Mouse (Mus musculus): ENCODE measurements around the gene A530064D06Rik.
A peak's percentile ranks its signal among the peaks of the same experiment; 100 is the strongest.
"Not testable (repeated sequence)": the region's sequence is repeated elsewhere in the genome, so short reads cannot be mapped to it uniquely, and the experiment has no call there.

A530064D06Rik gene

DNA sequence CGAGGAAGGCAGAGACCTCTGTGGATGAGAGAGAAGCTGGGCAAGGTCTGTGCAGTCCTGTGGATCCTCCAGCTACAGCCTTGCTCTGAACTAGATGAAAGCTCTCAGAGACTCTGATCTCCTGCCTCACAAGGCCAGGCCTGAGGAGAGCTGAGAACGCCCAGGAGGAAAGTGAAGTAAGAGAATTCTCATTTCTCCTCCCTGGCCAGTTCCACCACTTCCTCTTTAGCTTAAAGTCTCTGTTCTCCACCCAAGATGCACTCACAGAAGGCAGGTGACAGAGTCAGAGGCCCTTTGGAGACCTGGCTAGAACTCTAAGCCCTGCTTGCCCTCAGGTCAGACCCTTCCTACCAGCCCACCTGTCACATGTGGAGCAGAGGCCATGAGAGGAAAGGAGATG, at the start of gene A530064D06Rik:
Gene A530064D06Rik (minus strand): TSS at position 173 of the 400 bp plus-strand sequence.
- not testable (repeated sequence) for DNase-seq (ENCODE audit: low spot score)

GRCm38 (mm10) chr17:48215429-48215828, 48.4 kb upstream of the A530064D06Rik start:
- no peak for DNase-seq (ENCODE audit: low spot score)

DNA sequence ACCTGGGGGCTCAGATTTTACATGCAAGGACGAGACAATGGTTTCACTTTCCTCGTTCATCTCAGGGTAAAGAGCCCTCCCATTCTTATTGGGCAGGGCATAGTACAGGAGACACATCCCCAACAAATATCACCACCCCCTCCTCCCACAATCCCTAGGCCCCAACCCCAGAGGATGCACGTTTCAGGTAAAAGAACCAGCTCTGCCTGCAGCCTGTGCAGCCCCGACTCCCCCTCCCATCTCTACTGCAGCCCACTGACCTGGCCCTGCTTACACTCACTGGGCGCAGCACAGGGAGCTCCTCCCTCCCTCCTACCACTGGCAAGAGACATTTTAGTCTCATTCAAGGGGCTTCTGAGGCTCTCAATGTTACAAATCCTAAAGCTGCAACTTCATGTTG, 46.4 kb upstream of the A530064D06Rik start:
- DNase-seq (ENCODE audit: low spot score) = no peak

DNA sequence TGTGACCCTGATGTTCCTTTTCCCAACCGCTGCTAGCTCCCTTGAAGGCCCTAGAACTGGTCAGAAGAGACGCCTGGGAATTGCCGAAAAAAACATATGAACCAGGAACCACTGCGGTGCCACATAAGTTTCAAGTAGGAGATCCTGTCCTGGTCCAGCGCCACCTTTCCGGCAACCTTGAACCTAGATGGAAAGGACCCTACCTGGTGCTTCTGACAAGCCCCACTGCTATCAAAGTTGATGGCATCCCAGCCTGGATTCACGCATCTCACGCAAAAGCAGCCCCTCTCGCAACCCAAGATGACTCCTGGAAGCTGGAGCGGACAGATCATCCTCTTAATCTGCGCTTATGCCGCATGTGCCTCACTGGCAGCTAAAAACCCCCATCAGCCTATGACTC, 45.5 kb upstream of the A530064D06Rik start:
- DNase-seq (ENCODE audit: low spot score) = no peak

- DNase-seq (ENCODE audit: low spot score) = no peak
Observed at GRCm38 (mm10) chr17:48203086-48203485, 36.0 kb upstream of the A530064D06Rik start.

- no peak for DNase-seq (ENCODE audit: low spot score)
Observed at GRCm38 (mm10) chr17:48192366-48192765, 25.3 kb upstream of the A530064D06Rik start.

DNA sequence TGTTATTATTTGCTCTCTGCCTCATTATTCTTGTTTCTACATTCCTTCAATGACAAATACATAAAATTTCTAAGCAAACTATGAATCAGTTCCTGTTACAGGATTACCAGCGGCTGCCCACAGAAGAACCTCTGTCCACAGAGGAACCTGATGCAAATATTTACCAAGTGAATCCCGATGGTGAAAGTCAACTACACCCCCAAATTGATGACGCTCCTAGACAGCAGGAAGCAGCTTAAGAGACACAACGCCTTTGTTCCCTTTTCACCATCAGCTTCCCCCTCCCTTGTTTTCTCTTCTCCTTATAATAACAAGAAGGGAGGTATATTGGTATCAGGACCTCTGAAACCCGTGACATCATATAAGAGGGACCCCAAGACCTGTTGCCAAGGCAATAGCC, 18.2 kb upstream of the A530064D06Rik start:
- DNase-seq (ENCODE audit: low spot score) = no peak

- no peak for DNase-seq (ENCODE audit: low spot score)
Observed at GRCm38 (mm10) chr17:48157382-48158076, 9.5 kb downstream of the A530064D06Rik start.

GRCm38 (mm10) chr17:48146120-48146519, 21.0 kb downstream of the A530064D06Rik start, which contains the start of gene 9830107B12Rik:
Gene 9830107B12Rik (minus strand): TSS chr17:48146268.
- DNase-seq (ENCODE audit: low spot score) = no peak

DNA sequence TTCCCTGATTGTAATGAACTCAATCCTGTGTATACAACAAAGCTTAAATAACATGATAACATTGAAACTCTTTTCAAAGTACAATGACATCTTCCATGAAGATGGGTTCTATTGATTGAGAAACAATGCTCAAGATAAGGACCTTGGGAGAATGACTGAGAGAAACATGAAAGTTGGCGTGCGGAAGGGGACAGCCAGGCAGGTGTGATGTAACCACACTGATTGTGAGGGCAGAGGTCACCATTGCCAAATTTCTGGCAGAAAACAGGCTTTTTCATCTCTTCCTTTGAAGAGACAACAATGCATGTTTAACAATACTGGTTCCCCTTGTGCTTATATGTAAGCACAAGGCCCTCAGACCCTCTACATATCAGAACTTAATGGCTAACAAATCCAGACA, 34.3 kb downstream of the A530064D06Rik start:
- no peak for DNase-seq (ENCODE audit: low spot score)

GRCm38 (mm10) chr17:48120456-48120855, 46.6 kb downstream of the A530064D06Rik start:
- DNase-seq (ENCODE audit: low spot score) = no peak

DNA sequence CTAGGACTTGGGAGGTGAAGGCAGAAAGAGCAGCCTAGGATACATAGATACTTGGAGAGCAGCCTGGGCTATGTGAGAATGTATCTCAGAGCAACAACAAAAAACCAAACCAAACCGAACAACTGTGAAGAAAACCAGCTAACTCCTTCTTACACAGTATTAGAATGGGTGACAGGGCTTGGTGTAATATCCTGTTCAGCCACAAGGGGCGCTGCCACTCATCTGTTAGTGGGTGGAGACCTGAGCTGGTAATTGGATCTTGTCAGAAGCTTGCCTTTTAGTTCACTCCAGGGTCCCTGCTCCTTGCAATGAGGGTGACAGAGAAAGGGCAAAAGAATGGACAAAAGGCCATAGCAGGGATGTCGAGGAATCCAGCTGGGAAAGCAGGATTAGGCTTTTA, 47.4 kb downstream of the A530064D06Rik start:
- peak; percentile 31 for DNase-seq (ENCODE audit: low spot score)

- DNase-seq (ENCODE audit: low spot score) = no peak
Observed at GRCm38 (mm10) chr17:48118570-48118969, 48.5 kb downstream of the A530064D06Rik start.

GRCm38 (mm10) chr17:48110547-48111287, 56.4 kb downstream of the A530064D06Rik start:
- DNase-seq (ENCODE audit: low spot score) = no peak

DNA sequence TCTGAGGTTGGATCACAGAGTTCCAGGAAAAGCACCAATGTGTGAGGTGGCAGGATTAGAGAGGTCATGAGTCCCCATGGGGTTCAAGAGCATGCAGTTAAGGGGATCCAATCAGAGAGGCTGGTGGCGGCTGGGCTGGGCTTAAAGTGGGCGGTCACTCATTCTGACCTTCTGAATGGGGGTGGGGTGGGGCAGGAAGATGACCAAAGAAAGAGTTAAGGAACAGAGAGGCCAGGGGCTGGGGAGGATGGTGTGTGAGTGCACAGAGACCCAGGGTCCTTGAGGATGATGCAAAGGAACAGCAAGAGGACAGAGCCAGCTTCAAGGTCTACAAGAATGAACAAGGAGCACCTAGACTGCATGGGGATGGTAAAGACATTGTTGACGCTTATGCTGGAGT, 58.6 kb downstream of the A530064D06Rik start:
- no peak for DNase-seq (ENCODE audit: low spot score)

GRCm38 (mm10) chr17:48107862-48108261, 59.2 kb downstream of the A530064D06Rik start:
- no peak for DNase-seq (ENCODE audit: low spot score)

DNA sequence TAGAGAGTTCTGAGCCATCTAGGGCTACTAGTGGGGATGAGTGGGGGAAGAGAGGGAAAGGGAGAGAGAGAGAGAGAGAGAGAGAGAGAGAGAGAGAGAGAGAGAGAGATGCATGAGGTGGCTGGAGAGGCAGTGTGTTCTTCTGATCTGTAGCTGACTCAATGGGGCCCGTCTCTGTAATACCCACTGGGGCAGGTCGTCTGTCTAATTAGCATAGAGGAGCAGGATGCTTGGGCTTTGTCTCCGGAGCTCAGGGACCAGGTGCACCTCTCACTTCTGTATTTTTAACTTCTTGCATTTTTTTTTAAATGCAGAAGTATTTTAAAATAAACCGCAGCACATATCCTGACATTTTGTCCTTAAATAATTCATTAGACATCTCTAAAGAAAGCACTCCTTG, 59.7 kb downstream of the A530064D06Rik start:
- DNase-seq (ENCODE audit: low spot score) = no peak

- peak; percentile 82 for DNase-seq (ENCODE audit: low spot score)
Observed at GRCm38 (mm10) chr17:48100441-48101417, 66.3 kb downstream of the A530064D06Rik start.

- DNase-seq (ENCODE audit: low spot score) = no peak
Observed at GRCm38 (mm10) chr17:48099312-48099711, 67.8 kb downstream of the A530064D06Rik start.

All from MN1 (cell line).